Mouse (Mus musculus) CH12.LX (cell line): ENCODE results near the gene Ube2h.

Experiments
- CTCF ChIP-seq, 2 experiments: IDR thresholded peaks in 1 of 2; conservative IDR thresholded peaks in 1 of 2; 2 replicates each; pipeline ENCODE4 v1.5.1; 2011 to 2012; ENCODE audit warnings: low read depth in 2 of 2, low read length in 2 of 2, improper control_type of control experiment in 1 of 2, inconsistent platforms in 1 of 2, mild to moderate bottlenecking in 1 of 2, moderate library complexity in 1 of 2
- E2F4 ChIP-seq: IDR thresholded peaks from 2 replicates; pipeline ENCODE4 v1.6.1; 2011; ENCODE audit warnings: low read depth, low read length, improper control_type of control experiment; ENCODE audit not compliant: insufficient replicate concordance
- POLR2A ChIP-seq: IDR thresholded peaks from 2 replicates; pipeline ENCODE4 v1.6.1; 2011; ENCODE audit warnings: low read depth, mild to moderate bottlenecking, improper control_type of control experiment, low read length
- POLR2AphosphoS2 ChIP-seq: IDR thresholded peaks from 2 replicates; pipeline ENCODE4 v1.6.1; 2011; ENCODE audit warnings: low read depth, low read length, improper control_type of control experiment
- RCOR1 ChIP-seq: conservative IDR thresholded peaks from 2 replicates; pipeline ENCODE4 v1.6.1; 2012; ENCODE audit warnings: low read depth, mild to moderate bottlenecking, inconsistent platforms, low read length, improper control_type of control experiment
- SMC3 ChIP-seq: IDR thresholded peaks from 2 replicates; pipeline ENCODE4 v1.6.1; 2011; ENCODE audit warnings: low read depth, low read length, improper control_type of control experiment
- ZC3H11A ChIP-seq: IDR thresholded peaks from 2 replicates; pipeline ENCODE4 v1.6.1; 2012; ENCODE audit warnings: low read depth, mild to moderate bottlenecking, inconsistent platforms, low read length, improper control_type of control experiment

DNA sequence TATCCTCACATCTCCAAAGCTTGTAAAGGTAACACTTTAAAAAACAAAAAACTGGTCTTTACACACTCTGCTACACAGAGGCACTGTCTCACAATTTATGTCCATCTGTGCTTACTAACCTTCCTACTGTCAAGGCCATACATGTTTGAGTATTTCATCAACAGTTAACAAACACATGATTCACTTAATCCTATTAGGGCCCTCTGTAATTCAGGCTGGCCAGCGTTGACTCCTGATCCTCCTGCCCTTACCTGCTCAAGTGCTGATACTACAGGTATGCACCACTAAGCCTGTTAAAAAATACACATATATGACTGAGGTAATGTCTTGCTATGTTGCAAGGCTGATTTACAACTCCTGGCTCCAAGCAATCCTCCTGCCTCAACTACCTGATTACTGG, 46.4 kb downstream of the Ube2h start:
- TF ChIP-seq POLR2A (no peak), ZC3H11A (no peak), POLR2AphosphoS2 (no peak), SMC3 (no peak), E2F4 (no peak), RCOR1 (no peak), CTCF (conservative IDR thresholded peaks at IDR 0.05 in 1 of 2, IDR thresholded peaks at IDR 0.05 in 1 of 2; ENCODE audit: low read depth in 2 of 2, low read length in 2 of 2) (no peak)
